Mouse (Mus musculus) layer of hippocampus, adult 8-10 months (tissue): ENCODE data around the gene Tshz3. TPM values are rescaled to one million over a fixed set of nuclear protein-coding genes. Genes with fewer than 3 reads are reported as not detected.

Experiments
- DNase-seq, 2 experiments: peaks; one replicate each; pipeline ENCODE4 v3.0.0; 2022; ENCODE audit warnings: low spot score in 2 of 2
- total RNA-seq, 4 experiments: library from RNA; stranded (reverse); gene quantifications; 2 replicates each; pipeline ENCODE4 v1.2.4; 2022

Tshz3 gene
- total RNA-seq, 4 experiments from 2014 or later, result 20.2 to 23.5 (median 21.8) TPM

GRCm38 (mm10) chr7:36778456-36778855, 80.5 kb downstream of the Tshz3 start:
- no peak for DNase-seq

- DNase-seq, result no peak
Measured at GRCm38 (mm10) chr7:36784243-36784773, 86.4 kb downstream of the Tshz3 start.

GRCm38 (mm10) chr7:36786713-36787421, 88.9 kb downstream of the Tshz3 start:
- DNase-seq, result no peak

- no peak for DNase-seq
Measured at GRCm38 (mm10) chr7:36796392-36797187, 98.7 kb downstream of the Tshz3 start.
